Mouse (Mus musculus): ENCODE results near the gene Glis3.

DNA sequence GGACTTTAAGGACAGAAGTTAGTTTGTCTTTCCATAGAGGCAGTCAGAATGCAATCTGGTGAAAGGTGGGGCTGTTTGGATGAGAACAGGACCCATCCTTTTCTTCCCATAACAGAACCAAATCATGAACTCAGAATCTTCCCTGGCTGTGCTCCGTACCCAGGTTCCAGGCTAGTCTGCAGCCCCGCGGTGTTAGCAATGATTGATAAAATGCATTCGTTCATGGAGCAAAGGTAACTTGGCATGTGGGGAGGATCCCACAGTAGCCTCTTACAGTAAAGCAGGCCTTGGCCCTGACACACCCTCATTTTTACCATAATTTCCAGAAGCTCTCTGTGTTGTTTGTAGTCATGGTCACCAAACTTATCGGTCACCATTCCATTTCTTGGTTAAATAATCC lies 152.4 kb downstream of the Glis3 start:
- TF ChIP-seq POLR2A (IDR thresholded peaks at IDR 0.05; ENCODE audit: low read depth, low read length) (no peak), CTCF (IDR thresholded peaks at IDR 0.05; ENCODE audit: borderline replicate concordance, insufficient read depth, low read length) (no peak)
